Comparison of ENCODE assay signal across 16 mouse cellular contexts in genomic region chr11:98367171-98367862, GRCm38 (mm10). TPM values are rescaled to one million over a fixed set of nuclear protein-coding genes. Genes with fewer than 3 reads are reported as not detected.
DNase-seq lines count a peak whose midpoint lies in the region; ATAC-seq and TF ChIP-seq lines count a peak whose summit lies in the region.
"Had no signal": no experiment of that assay in that cellular context is flagged by ENCODE, and none has a peak within 500 bp of the region (broad histone marks: within the 10 kb centered on the region; RNA-seq: fewer than 3 reads in every experiment).

No protein-coding gene starts in this region.

- H3K27ac ChIP-seq in layer of hippocampus, adult 2 months: peak overlapping the region; percentile 57; the same call in 1 of the 2 replicates
- no peak overlapping the region for H3K27ac ChIP-seq in hindbrain, embryonic 16.5 days (ENCODE audit: low read depth, low read length)
- H3K27ac ChIP-seq: limb, embryonic 15.5 days; midbrain, embryonic 15.5 days had no signal

- no peaks in the 10 kb centered on the region for H3K27me3 ChIP-seq in hindbrain, embryonic 16.5 days (replicated peaks; ENCODE audit: control insufficient read depth, insufficient read depth, low read length)
- H3K27me3 ChIP-seq: limb, embryonic 15.5 days; midbrain, embryonic 15.5 days had no signal

- ATAC-seq in frontal cortex, adult (ENCODE audit: low TSS enrichment): peak; percentile 36; the same call in 1 of the 2 replicates
- no peak for ATAC-seq in hindbrain, embryonic 16.5 days
- ATAC-seq: midbrain, embryonic 15.5 days had no signal

- no peak for DNase-seq in frontal cortex, postnatal 25 days (ENCODE audit: low spot score in 2 of 2)
- DNase-seq in layer of hippocampus, adult 2 months (ENCODE audit: low spot score in 2 of 2): no peak
- no peak for DNase-seq in layer of hippocampus, adult 9-10 months (ENCODE audit: low spot score)
- peak; percentile 51 to 67 for DNase-seq in left cerebral cortex, postnatal 36 days (ENCODE audit: low spot score in 2 of 2)
- DNase-seq in thymus, postnatal 14 days: peak; percentile 76
- no peak for DNase-seq in lung, postnatal 4 days
- DNase-seq: B cell, adult 2 months; cerebellum, adult 8-10 months; kidney, adult 18-20 months; lung, postnatal 14 days had no signal

- no peaks in the 10 kb centered on the region for H3K9me3 ChIP-seq in hindbrain, embryonic 16.5 days (ENCODE audit: control insufficient read depth, low read length)
- H3K9me3 ChIP-seq: G1E; limb, embryonic 15.5 days; midbrain, embryonic 15.5 days had no signal

- 81% methylated on average over 10 of the region's 10 CpGs for WGBS in hindbrain, embryonic 16.5 days

- peaks cover 15% of the 10 kb centered on the region for H3K4me1 ChIP-seq in hindbrain, embryonic 16.5 days (ENCODE audit: control insufficient read depth, insufficient read depth, low read depth, low read length)

- intact Hi-C loops in left cerebral cortex, postnatal 36 days (cut with DNase I): no loop called here

- H3K4me3 ChIP-seq in layer of hippocampus, adult 2 months: no peak overlapping the region
- H3K4me3 ChIP-seq in hindbrain, embryonic 16.5 days (ENCODE audit: low read length): no peak overlapping the region
- H3K4me3 ChIP-seq: limb, embryonic 15.5 days; midbrain, embryonic 15.5 days had no signal

- no peak overlapping the region for H3K9ac ChIP-seq in hindbrain, embryonic 16.5 days (ENCODE audit: low read depth, low read length)
- H3K9ac ChIP-seq: limb, embryonic 15.5 days; midbrain, embryonic 15.5 days had no signal

- no peaks in the 10 kb centered on the region for H3K36me3 ChIP-seq in hindbrain, embryonic 16.5 days (ENCODE audit: control insufficient read depth, insufficient read depth, low read length)
- H3K36me3 ChIP-seq: limb, embryonic 15.5 days; midbrain, embryonic 15.5 days had no signal

- no peak for TF ChIP-seq CTCF in layer of hippocampus, adult 2 months (conservative IDR thresholded peaks at IDR 0.05)

- H3K4me2 ChIP-seq in hindbrain, embryonic 16.5 days (ENCODE audit: low read length): no peak overlapping the region
- H3K4me2 ChIP-seq: limb, embryonic 15.5 days; midbrain, embryonic 15.5 days had no signal

RNA-seq across cellular contexts. Expression of gene Stard3, which starts 9.1 kb away (rescaled TPM):
- total RNA-seq in layer of hippocampus, adult 2 months (2021): 10 to 100 TPM; 32.9 to 35.5 TPM
- total RNA-seq in left cerebral cortex, postnatal 36 days (2021): 10 to 100 TPM; 35.9 to 39.3 TPM
- polyA plus RNA-seq in hindbrain, embryonic 16.5 days (2015; fragmentation: Nextera tagmentation; extraction: Ambion mirVana): 39.0 and 39.9 TPM in 2 replicates

RNA-seq across cellular contexts. Expression of gene Tcap, which starts 16.3 kb away (rescaled TPM):
- total RNA-seq in layer of hippocampus, adult 2 months (2021): 1 to 10 TPM in 1 of 2 experiments, under 1 TPM in 1; 0.92 to 1.0 TPM
- 10 to 100 TPM; 11.8 to 14.4 TPM for total RNA-seq in left cerebral cortex, postnatal 36 days (2021)
- 0.16 and 1.7 TPM in 2 replicates for polyA plus RNA-seq in hindbrain, embryonic 16.5 days (2015; fragmentation: Nextera tagmentation; extraction: Ambion mirVana)
- total RNA-seq: G1E; neutrophil, adult 5-6 weeks had no signal
- polyA plus RNA-seq: G1E; midbrain, embryonic 15.5 days had no signal

RNA-seq across cellular contexts. Expression of gene Pnmt, which starts 18.9 kb away (rescaled TPM):
- not detected for total RNA-seq in layer of hippocampus, adult 2 months (2021)
- under 1 TPM; 0.34 to 0.47 TPM for total RNA-seq in left cerebral cortex, postnatal 36 days (2021)
- polyA plus RNA-seq in hindbrain, embryonic 16.5 days (2015; fragmentation: Nextera tagmentation; extraction: Ambion mirVana): 4.5 and 4.9 TPM in 2 replicates
- total RNA-seq: G1E; neutrophil, adult 5-6 weeks had no signal
- polyA plus RNA-seq: G1E had no signal

RNA-seq across cellular contexts. Expression of gene Ppp1r1b, which starts 19.1 kb away (rescaled TPM):
- 10 to 100 TPM; 55.9 to 56.2 TPM for total RNA-seq in layer of hippocampus, adult 2 months (2021)
- 100 to 1,000 TPM; 225 to 274 TPM for total RNA-seq in left cerebral cortex, postnatal 36 days (2021)
- 7.7 and 9.3 TPM in 2 replicates for polyA plus RNA-seq in hindbrain, embryonic 16.5 days (2015; fragmentation: Nextera tagmentation; extraction: Ambion mirVana)
- total RNA-seq: G1E; neutrophil, adult 5-6 weeks had no signal
- polyA plus RNA-seq: G1E had no signal

RNA-seq across cellular contexts. Expression of gene Pgap3, which starts 33.0 kb away (rescaled TPM):
- 10 to 100 TPM in 1 of 2 experiments, 1 to 10 TPM in 1; 9.1 to 10.3 TPM for total RNA-seq in layer of hippocampus, adult 2 months (2021)
- 10 to 100 TPM in 1 of 2 experiments, 1 to 10 TPM in 1; 9.9 to 10.9 TPM for total RNA-seq in left cerebral cortex, postnatal 36 days (2021)
- polyA plus RNA-seq in hindbrain, embryonic 16.5 days (2015; fragmentation: Nextera tagmentation; extraction: Ambion mirVana): 8.2 and 9.3 TPM in 2 replicates

Comparison
In these comparisons a context has a peak if more than half of its experiments do, and no peak if none do; other contexts are left out.
1. DNase-seq: peak in left cerebral cortex, postnatal 36 days (2 of 2) and thymus, postnatal 14 days (single experiment); none in frontal cortex, postnatal 25 days (0 of 2), layer of hippocampus, adult 2 months (0 of 2), layer of hippocampus, adult 9-10 months (single experiment) and lung, postnatal 4 days (0 of 2).
2. RNA of gene Tcap, which starts 16.3 kb away (total RNA-seq): 11.8 to 14.4 TPM in left cerebral cortex, postnatal 36 days; 0.92 to 1.0 TPM in layer of hippocampus, adult 2 months; every median in the first group is over 4 times any median in the second.